Mouse (Mus musculus) forebrain, embryonic 15.5 days (tissue): ENCODE results near the gene Castor2. TPM values are rescaled to one million over a fixed set of nuclear protein-coding genes. Genes with fewer than 3 reads are reported as not detected.
A peak's percentile ranks its signal among the peaks of the same experiment; 100 is the strongest.

Source experiments
- ATAC-seq: fragments of 200-750 bp; cut with Nextera tagmentation; replicated peaks from 2 replicates; pipeline ENCODE4 v1.8.0; 2017; ENCODE audit warnings: mild to moderate bottlenecking, moderate TSS enrichment, moderate library complexity
- H3K27ac ChIP-seq: fragments of 300-500 bp; sonication (generic); replicated peaks from 2 replicates; pipeline ENCODE4 v1.5.1; 2015; ENCODE audit warnings: mild to moderate bottlenecking, inconsistent platforms
- H3K27me3 ChIP-seq: fragments of 300-500 bp; sonication (generic); 2 replicates; pipeline ENCODE4 v1.6.1; 2015; ENCODE audit warnings: inconsistent platforms
- H3K36me3 ChIP-seq: fragments of 300-500 bp; sonication (generic); 2 replicates; pipeline ENCODE4 v1.6.1; 2015; ENCODE audit warnings: mild to moderate bottlenecking, inconsistent platforms
- H3K4me1 ChIP-seq: fragments of 300-500 bp; sonication (generic); 2 replicates; pipeline ENCODE4 v1.6.1; 2015; ENCODE audit warnings: inconsistent platforms
- H3K4me2 ChIP-seq: fragments of 300-500 bp; sonication (generic); replicated peaks from 2 replicates; pipeline ENCODE4 v1.6.1; 2015; ENCODE audit warnings: mild to moderate bottlenecking, inconsistent platforms
- H3K4me3 ChIP-seq: fragments of 300-500 bp; sonication (generic); 2 replicates; pipeline ENCODE4 v1.5.1; 2015; ENCODE audit warnings: mild to moderate bottlenecking, inconsistent platforms
- H3K9ac ChIP-seq: fragments of 300-500 bp; sonication (generic); replicated peaks from 2 replicates; pipeline ENCODE4 v1.6.1; 2015; ENCODE audit warnings: mild to moderate bottlenecking, inconsistent platforms
- H3K9me3 ChIP-seq: fragments of 300-500 bp; sonication (generic); 2 replicates; pipeline ENCODE4 v1.6.1; 2016; ENCODE audit warnings: inconsistent platforms
- WGBS: fragments of 180-500 bp; shearing (Covaris S2); methylation state at CpG from one replicate; pipeline ENCODE4 v1.1.7; 2015; ENCODE audit warnings: mixed read lengths; 5-methylcytosine and 5-hydroxymethylcytosine counted together
- polyA plus RNA-seq: library from polyadenylated mRNA; unstranded; fragments of >200 nt; fragmentation: Nextera tagmentation; extraction: Ambion mirVana; gene quantifications from 2 replicates; pipeline ENCODE4 v1.2.1, GENCODE M21; 2015

The Castor2 gene
- polyA plus RNA-seq, 1 experiment from 2014 or later, result 28.3 TPM

DNA sequence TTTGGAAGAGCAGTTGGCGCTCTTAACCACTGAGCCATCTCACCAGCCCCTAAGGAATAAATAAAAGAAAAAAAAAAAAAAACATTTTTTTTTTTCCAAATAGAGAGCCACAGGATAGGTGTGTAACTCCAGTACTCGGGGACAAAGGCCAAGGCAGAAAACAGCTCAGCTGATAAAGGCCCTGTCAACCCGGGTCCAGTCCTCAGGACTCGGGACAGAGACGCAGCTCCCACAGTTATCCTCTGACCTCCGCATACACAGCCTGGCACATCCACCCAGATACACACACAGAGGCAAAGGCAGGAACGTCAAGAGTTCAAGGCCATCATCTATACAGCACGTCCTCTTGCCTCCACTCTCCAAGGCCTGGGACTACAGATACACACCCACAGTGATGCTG lies 70.7 kb downstream of the Castor2 start:
- no peaks in the 10 kb centered on the region for H3K9me3 ChIP-seq
- no peak overlapping the region for H3K4me2 ChIP-seq
- WGBS, result 94% methylated on average over 8 of the region's 8 CpGs
- H3K27ac ChIP-seq, result no peak overlapping the region
- H3K9ac ChIP-seq, result no peak overlapping the region
- no peaks in the 10 kb centered on the region for H3K27me3 ChIP-seq
- no peaks in the 10 kb centered on the region for H3K36me3 ChIP-seq
- no peak overlapping the region for H3K4me3 ChIP-seq
- ATAC-seq, result no peak
- peaks cover 7% of the 10 kb centered on the region for H3K4me1 ChIP-seq

DNA sequence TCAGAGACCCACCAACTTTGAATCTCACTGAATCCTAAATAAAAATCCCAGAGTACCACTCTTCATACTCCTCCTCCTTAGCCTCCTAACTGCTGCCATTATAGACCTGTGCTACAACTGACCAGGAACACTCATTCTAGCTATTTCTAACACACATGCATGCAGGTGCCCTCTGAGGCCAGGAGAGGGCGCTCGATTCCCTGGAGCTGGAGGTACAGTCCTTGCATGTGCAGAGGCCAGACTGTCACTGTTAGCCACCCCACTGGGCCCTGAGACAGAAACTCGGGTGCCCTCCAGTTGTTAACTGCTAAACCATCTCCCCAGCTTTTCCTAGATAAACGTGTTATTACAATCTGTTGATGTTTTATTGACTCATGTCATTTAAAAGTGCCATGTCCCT lies 73.7 kb downstream of the Castor2 start:
- Histone ChIP-seq H3K9ac (no peak overlapping the region), H3K4me1 (peaks cover 14% of the 10 kb centered on the region), H3K27ac (no peak overlapping the region), H3K9me3 (no peaks in the 10 kb centered on the region), H3K36me3 (no peaks in the 10 kb centered on the region), H3K4me3 (no peak overlapping the region), H3K4me2 (no peak overlapping the region), H3K27me3 (no peaks in the 10 kb centered on the region)
- WGBS, result 44% methylated on average over 4 of the region's 4 CpGs
- ATAC-seq, result no peak

DNA sequence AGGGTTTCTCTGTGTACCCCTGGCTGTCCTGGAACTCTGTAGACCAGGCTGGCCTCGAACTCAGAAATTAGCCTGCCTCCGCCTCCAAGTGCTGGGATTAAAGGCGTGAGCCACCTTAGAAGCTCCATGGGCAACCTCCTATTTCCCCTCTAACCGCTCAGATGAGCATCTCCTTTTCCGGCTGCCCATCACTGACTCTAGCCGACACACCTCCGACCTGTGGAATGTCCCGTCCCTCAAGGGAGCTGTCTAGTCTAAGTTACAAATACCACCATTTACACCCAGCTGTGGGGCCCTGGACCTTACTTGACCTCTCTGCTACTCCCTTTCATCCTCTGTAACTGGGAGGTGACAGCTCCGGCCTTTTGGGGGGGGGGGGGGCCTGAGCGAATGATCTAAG lies 76.2 kb downstream of the Castor2 start:
- H3K27me3 ChIP-seq, result no peaks in the 10 kb centered on the region
- peaks cover 14% of the 10 kb centered on the region for H3K4me1 ChIP-seq
- H3K27ac ChIP-seq, result peak overlapping the region; percentile 59; the same call in 1 of the 2 replicates
- H3K9me3 ChIP-seq, result no peaks in the 10 kb centered on the region
- peak overlapping the region; percentile 64 for H3K4me2 ChIP-seq
- 11% methylated on average over 10 of the region's 10 CpGs for WGBS
- H3K4me3 ChIP-seq, result peak overlapping the region; percentile 70
- H3K36me3 ChIP-seq, result no peaks in the 10 kb centered on the region
- ATAC-seq, result no peak
- peak overlapping the region; percentile 53 for H3K9ac ChIP-seq

DNA sequence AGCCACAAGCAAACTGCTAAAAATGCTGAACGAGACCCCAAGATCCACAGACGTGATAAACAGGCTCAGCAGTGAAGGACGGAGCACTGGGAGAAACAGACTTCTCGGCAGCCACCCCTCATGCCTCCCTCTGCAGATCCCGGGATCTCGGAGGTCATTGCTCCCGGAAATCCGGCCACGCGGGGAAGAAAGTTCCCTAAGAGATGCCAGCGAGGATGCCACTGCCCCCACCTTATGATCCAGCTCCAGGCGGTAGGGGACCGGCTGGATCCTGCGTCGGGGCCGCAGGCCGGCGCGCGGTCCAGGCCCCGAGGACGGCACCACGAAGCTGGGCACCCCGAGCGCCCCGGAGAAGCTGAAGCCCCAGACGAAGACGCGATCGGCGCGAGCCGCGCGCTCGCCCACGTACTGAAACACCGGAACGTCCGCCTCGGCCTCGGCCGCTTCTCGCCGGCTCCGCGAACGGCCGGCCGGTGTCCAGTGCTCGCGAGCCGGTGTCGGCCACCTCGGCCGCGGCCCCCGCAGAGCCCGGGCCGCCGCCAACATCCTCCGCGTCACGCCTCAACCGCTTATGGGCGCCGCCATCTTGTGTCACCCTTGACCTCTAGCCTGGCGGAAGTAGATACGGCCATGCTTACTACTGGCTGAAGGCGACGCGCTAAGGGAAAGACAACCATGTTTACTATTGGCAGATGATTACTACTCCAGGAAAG lies 76.8 kb downstream of the Castor2 start, which contains the start of gene Rcc1l:
TSS of gene Rcc1l (minus strand) at position 606 of the 713 bp plus-strand sequence.
- H3K4me2 ChIP-seq, result peak within 1 kb of the TSS; percentile 64
- H3K9me3 ChIP-seq, result no peaks in the 10 kb centered on the region
- peak within 1 kb of the TSS; percentile 53 for H3K9ac ChIP-seq
- peaks cover 14% of the 10 kb centered on the region for H3K4me1 ChIP-seq
- H3K36me3 ChIP-seq, result no peaks in the 10 kb centered on the region
- H3K27ac ChIP-seq, result peak within 1 kb of the TSS; percentile 59
- WGBS, result under 1% methylated on average over 72 of the region's 72 CpGs
- peak; percentile 90 for ATAC-seq
- no peaks in the 10 kb centered on the region for H3K27me3 ChIP-seq
- peak within 1 kb of the TSS; percentile 70 for H3K4me3 ChIP-seq

DNA sequence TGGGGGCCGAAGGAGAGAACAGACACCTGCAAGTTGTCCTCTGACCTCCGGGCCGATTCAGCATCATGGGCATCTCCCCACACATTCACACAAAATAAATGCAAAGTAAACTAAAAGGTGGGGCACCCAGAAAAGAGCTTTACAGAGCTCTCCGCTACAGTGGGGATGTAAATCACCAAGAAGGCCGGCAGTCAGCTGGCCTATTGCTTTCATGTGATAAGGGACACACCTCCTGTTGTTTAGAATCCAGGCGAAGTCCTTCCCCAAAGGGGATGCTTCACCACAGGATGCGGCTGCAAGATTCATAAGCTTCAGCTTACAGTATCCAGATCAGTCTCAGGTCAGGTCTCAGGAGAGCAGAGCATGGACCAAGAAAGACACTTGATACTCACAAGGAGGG lies 79.0 kb downstream of the Castor2 start:
- Histone ChIP-seq H3K4me2 (no peak overlapping the region), H3K27me3 (no peaks in the 10 kb centered on the region), H3K36me3 (no peaks in the 10 kb centered on the region), H3K4me3 (no peak overlapping the region), H3K27ac (no peak overlapping the region), H3K9me3 (no peaks in the 10 kb centered on the region), H3K4me1 (peaks cover 28% of the 10 kb centered on the region), H3K9ac (no peak overlapping the region)
- WGBS, result 84% methylated on average over 7 of the region's 7 CpGs
- no peak for ATAC-seq

DNA sequence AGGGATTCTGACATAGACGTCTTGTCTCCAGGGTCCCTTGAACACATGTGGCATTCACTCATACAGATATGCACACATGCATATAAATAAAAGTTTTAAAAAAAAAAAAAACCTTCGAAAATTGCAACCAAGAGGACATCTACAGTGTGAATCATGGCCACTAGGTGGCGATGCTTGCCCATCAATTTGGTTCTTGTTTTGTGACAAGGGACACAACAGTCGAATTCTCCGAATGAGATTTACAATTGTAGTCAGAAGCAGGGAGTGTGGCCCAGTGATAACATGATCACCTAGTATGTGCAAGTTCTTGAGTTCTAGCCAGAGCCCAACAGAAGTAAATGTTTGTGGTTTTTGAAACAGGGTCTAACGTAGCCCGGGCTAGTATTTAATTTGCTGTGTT lies 80.4 kb downstream of the Castor2 start:
- WGBS, result 24% methylated on average over 7 of the region's 7 CpGs
- H3K27ac ChIP-seq, result no peak overlapping the region
- no peak overlapping the region for H3K4me2 ChIP-seq
- peaks cover 26% of the 10 kb centered on the region for H3K4me1 ChIP-seq
- no peak overlapping the region for H3K9ac ChIP-seq
- H3K27me3 ChIP-seq, result no peaks in the 10 kb centered on the region
- no peaks in the 10 kb centered on the region for H3K36me3 ChIP-seq
- no peak for ATAC-seq
- H3K9me3 ChIP-seq, result no peaks in the 10 kb centered on the region
- H3K4me3 ChIP-seq, result no peak overlapping the region

DNA sequence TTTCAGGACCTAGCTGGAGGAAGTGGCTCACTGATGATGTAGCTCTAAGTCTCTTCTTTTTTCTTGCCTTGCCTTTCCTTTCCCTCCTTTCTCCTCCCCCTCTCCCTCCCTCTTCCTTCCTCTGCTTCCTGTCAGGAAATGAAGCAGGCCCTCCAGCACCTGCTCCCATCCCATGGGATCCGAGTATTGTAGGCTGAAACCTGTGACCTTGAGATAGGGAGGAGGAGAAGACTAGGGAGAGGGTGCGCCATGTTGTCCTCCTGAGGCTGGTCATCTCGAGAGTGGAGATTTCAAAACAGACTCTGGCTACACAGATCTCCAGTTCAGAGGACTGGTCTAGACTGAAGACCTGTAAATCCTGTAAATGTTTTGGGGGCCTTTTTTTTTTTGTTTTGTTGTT lies 82.7 kb downstream of the Castor2 start:
- Histone ChIP-seq H3K9ac (no peak overlapping the region), H3K9me3 (no peaks in the 10 kb centered on the region), H3K27me3 (no peaks in the 10 kb centered on the region), H3K4me1 (peaks cover 18% of the 10 kb centered on the region), H3K27ac (no peak overlapping the region), H3K4me2 (no peak overlapping the region), H3K4me3 (no peak overlapping the region), H3K36me3 (no peaks in the 10 kb centered on the region)
- 64% methylated on average over 3 of the region's 3 CpGs for WGBS
- no peak for ATAC-seq

DNA sequence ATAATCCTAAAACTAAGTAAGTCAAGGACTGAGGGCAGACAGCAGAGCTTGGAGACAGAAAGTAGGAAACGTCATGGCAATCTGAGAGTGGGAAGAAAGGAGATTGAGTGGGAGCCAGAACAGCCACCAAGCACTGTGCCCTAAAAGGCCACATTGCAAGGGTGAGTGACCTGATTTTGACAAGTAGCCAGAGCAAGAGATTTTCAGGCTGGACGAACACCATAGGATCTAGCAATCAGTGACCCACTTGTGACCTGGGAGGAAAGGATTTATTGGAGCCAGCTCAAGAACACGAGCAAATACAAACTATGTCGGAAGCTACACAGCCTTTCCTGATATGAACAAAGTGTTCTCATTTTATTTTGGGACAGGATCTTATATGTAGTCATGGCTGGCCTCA lies 83.2 kb downstream of the Castor2 start:
- Histone ChIP-seq H3K9ac (no peak overlapping the region), H3K4me1 (peaks cover 18% of the 10 kb centered on the region), H3K27me3 (no peaks in the 10 kb centered on the region), H3K4me2 (peak overlapping the region; percentile 84), H3K27ac (no peak overlapping the region), H3K4me3 (peak overlapping the region; percentile 77; the same call in 1 of the 2 replicates), H3K9me3 (no peaks in the 10 kb centered on the region), H3K36me3 (no peaks in the 10 kb centered on the region)
- ATAC-seq, result no peak
- WGBS, result 73% methylated on average over 4 of the region's 4 CpGs

DNA sequence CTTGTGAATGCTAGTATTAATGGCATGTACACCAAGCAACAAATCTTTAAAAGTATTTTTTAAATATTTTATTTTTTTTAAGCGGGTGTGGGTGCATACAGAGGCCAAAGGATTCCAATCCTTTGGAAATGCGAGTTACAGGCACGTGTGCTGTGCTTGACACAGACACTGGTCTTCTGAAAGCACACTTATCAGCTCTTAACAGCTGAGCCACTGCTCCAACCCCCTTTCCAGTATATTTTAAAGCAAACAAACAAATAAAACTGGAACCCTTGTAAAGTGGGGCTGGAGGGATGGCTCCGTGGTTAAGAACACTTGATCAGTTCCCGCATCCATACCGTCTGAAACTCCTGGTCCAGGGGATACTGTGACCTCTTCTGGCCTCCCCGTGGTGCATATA lies 83.7 kb downstream of the Castor2 start:
- WGBS, result 63% methylated on average over 7 of the region's 7 CpGs
- Histone ChIP-seq H3K9me3 (no peaks in the 10 kb centered on the region), H3K4me3 (peak overlapping the region; percentile 77), H3K36me3 (no peaks in the 10 kb centered on the region), H3K4me1 (peaks cover 18% of the 10 kb centered on the region), H3K27me3 (no peaks in the 10 kb centered on the region), H3K4me2 (peak overlapping the region; percentile 84), H3K27ac (no peak overlapping the region), H3K9ac (peak overlapping the region; percentile 72)
- no peak for ATAC-seq

DNA sequence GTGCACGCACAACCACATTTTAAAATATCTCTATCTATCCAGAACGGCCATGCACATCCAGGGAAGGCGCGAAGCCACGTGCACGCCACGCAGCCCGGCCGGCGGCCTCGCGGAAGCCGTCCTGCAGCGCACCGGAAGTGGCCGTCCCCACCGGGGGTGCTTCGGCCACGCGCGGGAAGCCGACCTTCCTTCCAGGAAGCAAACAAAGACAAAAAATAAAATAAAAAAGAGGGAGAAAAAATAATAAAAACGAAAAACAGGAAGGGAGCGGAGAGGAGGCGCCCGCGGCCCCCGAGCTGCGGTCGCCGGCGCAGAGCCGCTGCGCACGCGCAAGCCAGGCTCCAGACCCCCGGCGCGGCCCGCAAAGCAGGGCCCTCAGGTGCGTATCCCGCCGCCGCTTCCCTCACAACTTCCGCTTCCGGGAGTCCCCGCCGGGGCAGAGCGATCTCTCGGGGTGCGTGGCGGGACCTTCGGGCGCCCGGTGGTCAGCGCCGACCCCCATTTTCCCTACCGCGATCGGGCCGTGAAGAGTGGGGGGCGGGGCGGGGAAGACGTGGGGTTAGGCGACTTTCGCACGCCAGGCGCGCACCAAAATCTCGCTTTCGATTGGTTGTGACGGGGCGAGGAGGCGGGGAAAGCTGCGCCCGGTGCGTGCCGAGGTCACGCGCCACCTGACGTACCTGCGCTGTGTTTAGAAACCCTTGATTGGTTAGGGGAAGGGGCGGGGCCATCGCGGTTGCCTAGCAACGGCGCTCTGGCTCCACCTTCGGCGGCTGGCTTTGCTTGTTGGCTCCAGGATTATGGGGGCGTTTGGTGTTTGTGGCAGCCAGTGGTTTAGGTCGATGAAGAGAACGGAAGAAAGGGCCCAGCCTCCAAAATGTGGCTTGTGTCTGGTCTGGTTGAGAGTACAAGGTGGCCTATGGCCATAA lies 84.6 kb downstream of the Castor2 start, which contains the start of gene Gtf2ird2:
TSS of gene Gtf2ird2 (plus strand) at position 140 of the 929 bp plus-strand sequence.
- WGBS, result under 1% methylated on average over 91 of the region's 92 CpGs
- H3K27me3 ChIP-seq, result no peaks in the 10 kb centered on the region
- peak within 1 kb of the TSS; percentile 84 for H3K4me2 ChIP-seq
- ATAC-seq, result peak; percentile 96
- peaks cover 18% of the 10 kb centered on the region for H3K4me1 ChIP-seq
- peak within 1 kb of the TSS; percentile 95 for H3K27ac ChIP-seq
- no peaks in the 10 kb centered on the region for H3K36me3 ChIP-seq
- H3K9me3 ChIP-seq, result no peaks in the 10 kb centered on the region
- peak within 1 kb of the TSS; percentile 72 for H3K9ac ChIP-seq
- H3K4me3 ChIP-seq, result peak within 1 kb of the TSS; percentile 77

DNA sequence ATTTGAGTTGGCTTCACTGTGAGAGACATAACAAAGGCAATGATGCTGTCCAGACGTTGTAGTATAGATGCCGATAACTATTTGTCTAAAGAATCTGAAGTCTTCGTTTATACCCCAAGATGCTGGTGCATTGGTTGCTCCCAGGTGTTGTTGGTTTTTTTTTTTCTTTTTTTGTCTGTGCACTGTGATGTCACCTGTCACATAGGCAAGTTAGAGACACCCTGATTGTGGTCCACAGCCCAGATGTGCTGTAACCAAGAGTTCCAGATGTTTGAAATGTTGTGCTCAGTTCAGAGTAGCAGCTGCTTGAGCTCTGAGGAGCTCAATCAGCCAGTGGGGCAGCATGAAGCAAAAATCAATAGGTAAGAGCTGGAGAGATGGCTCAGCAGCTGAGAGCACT lies 86.5 kb downstream of the Castor2 start:
- Histone ChIP-seq H3K4me3 (no peak overlapping the region), H3K36me3 (no peaks in the 10 kb centered on the region), H3K27me3 (no peaks in the 10 kb centered on the region), H3K9me3 (no peaks in the 10 kb centered on the region), H3K4me1 (peaks cover 18% of the 10 kb centered on the region), H3K9ac (no peak overlapping the region), H3K4me2 (no peak overlapping the region), H3K27ac (no peak overlapping the region)
- ATAC-seq, result no peak
- 94% methylated on average over 3 of the region's 3 CpGs for WGBS
